Comparison of ENCODE assay signal across 21 mouse cellular contexts in genomic region chr6:72122515-72122914, GRCm38 (mm10). TPM values are rescaled to one million over a fixed set of nuclear protein-coding genes. Genes with fewer than 3 reads are reported as not detected.
DNase-seq lines count a peak whose midpoint lies in the region; ATAC-seq and TF ChIP-seq lines count a peak whose summit lies in the region.
"Had no signal": no experiment of that assay in that cellular context is flagged by ENCODE, and none has a peak within 500 bp of the region (broad histone marks: within the 10 kb centered on the region; RNA-seq: fewer than 3 reads in every experiment).

No protein-coding gene starts in this region.

- peaks cover 23% of the 10 kb centered on the region for H3K36me3 ChIP-seq in liver, embryonic 14.5 days (replicated peaks; ENCODE audit: control insufficient read depth, insufficient read depth, low read depth)
- no peaks in the 10 kb centered on the region for H3K36me3 ChIP-seq in forebrain, embryonic 16.5 days (ENCODE audit: control insufficient read depth, insufficient read depth)
- H3K36me3 ChIP-seq: embryonic facial prominence, embryonic 15.5 days; forebrain, embryonic 15.5 days had no signal

- no peak for TF ChIP-seq CTCF in liver, embryonic 14.5 days (IDR thresholded peaks at IDR 0.05; ENCODE audit: low read depth)

- H3K4me3 ChIP-seq in liver, embryonic 14.5 days (ENCODE audit: insufficient read depth in 1 of 2, low read depth in 2 of 2, low read length in 2 of 2), result no peak overlapping the region
- no peak overlapping the region for H3K4me3 ChIP-seq in forebrain, embryonic 16.5 days (replicated peaks; ENCODE audit: low read length)
- H3K4me3 ChIP-seq: embryonic facial prominence, embryonic 15.5 days; forebrain, embryonic 15.5 days; gastrocnemius, adult 2 months; heart, embryonic 12.5 days; hindbrain, embryonic 10.5 days had no signal

- no peaks in the 10 kb centered on the region for H3K9me3 ChIP-seq in liver, embryonic 14.5 days (ENCODE audit: control insufficient read depth, low read length)
- no peaks in the 10 kb centered on the region for H3K9me3 ChIP-seq in forebrain, embryonic 16.5 days (ENCODE audit: control insufficient read depth, low read length)
- H3K9me3 ChIP-seq: embryonic facial prominence, embryonic 15.5 days; forebrain, embryonic 15.5 days; G1E; heart, embryonic 12.5 days; hindbrain, embryonic 10.5 days had no signal

- H3K4me1 ChIP-seq in liver, embryonic 14.5 days (replicated peaks; ENCODE audit: control insufficient read depth in 2 of 2, insufficient read depth in 2 of 2, low read length in 1 of 2), result peaks cover 0 to 21% of the 10 kb centered on the region in 2 experiments; a peak in 3 of 4 replicates
- no peaks in the 10 kb centered on the region; the same call in 1 of the 2 replicates for H3K4me1 ChIP-seq in forebrain, embryonic 16.5 days (replicated peaks; ENCODE audit: control insufficient read depth, insufficient read depth, low read length)
- H3K4me1 ChIP-seq: embryonic facial prominence, embryonic 15.5 days; hindbrain, embryonic 10.5 days had no signal

- 0 out of 2 replicates have a peak, but pooled peaks have one; percentile 26 for ATAC-seq in frontal cortex, adult (ENCODE audit: low TSS enrichment)
- ATAC-seq in erythroblast, adult 5-6 weeks (replicated peaks; ENCODE audit: low FRiP score, poor library complexity, severe bottlenecking), result peak; percentile 32; the same call in 1 of the 2 replicates
- ATAC-seq in liver, embryonic 14.5 days (ENCODE audit: insufficient read depth), result 0 out of 2 replicates have a peak, but pooled peaks have one; percentile 22
- ATAC-seq in megakaryocyte-erythroid progenitor cell, adult 5-6 weeks (replicated peaks; ENCODE audit: low FRiP score, low TSS enrichment, poor library complexity, severe bottlenecking), result peak; percentile 65; the same call in 1 of the 2 replicates
- no peak for ATAC-seq in forebrain, embryonic 16.5 days
- ATAC-seq: CD4-positive, CD25-positive, alpha-beta regulatory T cell, adult 4 months; forebrain, embryonic 15.5 days had no signal

- H3K9ac ChIP-seq in liver, embryonic 14.5 days (replicated peaks), result no peak overlapping the region
- H3K9ac ChIP-seq in forebrain, embryonic 16.5 days (replicated peaks; ENCODE audit: low read depth, low read length), result no peak overlapping the region
- H3K9ac ChIP-seq: embryonic facial prominence, embryonic 15.5 days; forebrain, embryonic 15.5 days; heart, embryonic 12.5 days had no signal

- H3K27me3 ChIP-seq in liver, embryonic 14.5 days (ENCODE audit: control insufficient read depth, insufficient read depth, low read length), result no peaks in the 10 kb centered on the region
- no peaks in the 10 kb centered on the region for H3K27me3 ChIP-seq in forebrain, embryonic 16.5 days (replicated peaks; ENCODE audit: control insufficient read depth, insufficient read depth, low read length)
- H3K27me3 ChIP-seq: embryonic facial prominence, embryonic 15.5 days; forebrain, embryonic 15.5 days; heart, embryonic 12.5 days had no signal

- no peak overlapping the region for H3K27ac ChIP-seq in liver, embryonic 14.5 days
- H3K27ac ChIP-seq in forebrain, embryonic 16.5 days (ENCODE audit: low read length), result no peak overlapping the region
- H3K27ac ChIP-seq: embryonic facial prominence, embryonic 15.5 days; forebrain, embryonic 15.5 days; hindbrain, embryonic 10.5 days had no signal

- intact Hi-C loops in left cerebral cortex, postnatal 10 days (cut with DNase I), result no loop called here

- no peak overlapping the region for H3K4me2 ChIP-seq in liver, embryonic 14.5 days (ENCODE audit: low read depth)
- no peak overlapping the region for H3K4me2 ChIP-seq in forebrain, embryonic 16.5 days (ENCODE audit: low read length)
- H3K4me2 ChIP-seq: embryonic facial prominence, embryonic 15.5 days; forebrain, embryonic 15.5 days; heart, embryonic 12.5 days had no signal

- DNase-seq in frontal cortex, postnatal 36 days (ENCODE audit: low spot score in 2 of 2), result no peak
- no peak for DNase-seq in liver, embryonic 14.5 days (ENCODE audit: low read depth in 3 of 3, low spot score in 3 of 3)
- no peak for DNase-seq in left cerebral cortex, postnatal 10 days (ENCODE audit: extremely low spot score in 1 of 2, low spot score in 2 of 2)
- DNase-seq: adrenal gland, adult 8-10 months; adrenal gland, postnatal 36 days; B cell, adult 2 months; cerebellum, adult 2 months; cerebellum, postnatal 10 days; embryo, embryonic 11 days; gastrocnemius, adult 2 months; gastrocnemius, postnatal 25 days had no signal

- 55% methylated on average over 5 of the region's 5 CpGs for WGBS in liver, embryonic 14.5 days (ENCODE audit: insufficient replicate concordance)
- 87% methylated on average over 5 of the region's 5 CpGs for WGBS in forebrain, embryonic 16.5 days

- TF ChIP-seq EP300 in liver, embryonic 14.5 days (IDR thresholded peaks at IDR 0.05; ENCODE audit: low read depth), result peak; percentile 78

RNA-seq across cellular contexts. Expression of gene St3gal5, which starts 25.1 kb away (rescaled TPM):
- total RNA-seq in erythroblast, adult 5-6 weeks (2015; ENCODE audit: low replicate concordance), result 679 and 733 TPM in 2 replicates
- 965 and 998 TPM in 2 replicates for total RNA-seq in erythroblast, adult 5-6 weeks (2017; ENCODE audit: low replicate concordance)
- 94.7 and 121 TPM in 2 replicates for polyA plus RNA-seq in liver, embryonic 14.5 days (2012; rRNA removed)
- 123 and 139 TPM in 2 replicates for polyA plus RNA-seq in liver, embryonic 14.5 days (2014; fragmentation: Nextera tagmentation; extraction: Ambion mirVana)
- total RNA-seq in megakaryocyte-erythroid progenitor cell, adult 5-6 weeks (2014; fragmentation: Nextera tagmentation), result 61.6 and 63.5 TPM in 2 replicates
- 89.4 and 101 TPM in 2 replicates for total RNA-seq in megakaryocyte-erythroid progenitor cell, adult 5-6 weeks (2017)
- total RNA-seq in left cerebral cortex, postnatal 10 days (2021), result 100 to 1,000 TPM in 1 of 2 experiments, 10 to 100 TPM in 1; 98.2 to 100 TPM
- polyA plus RNA-seq in forebrain, embryonic 16.5 days (2015; fragmentation: Nextera tagmentation; extraction: Ambion mirVana), result 46.8 and 52.9 TPM in 2 replicates

Comparison
In these comparisons a context has a peak if more than half of its experiments do, and no peak if none do; other contexts are left out.
1. RNA of gene St3gal5, which starts 25.1 kb away (total RNA-seq): 679 to 998 TPM in erythroblast, adult 5-6 weeks; 61.6 to 101 TPM in megakaryocyte-erythroid progenitor cell, adult 5-6 weeks and 98.2 to 100 TPM in left cerebral cortex, postnatal 10 days; every median in the first group is over 4 times any median in the second.